Mouse (Mus musculus): Measurements from ENCODE around the gene Bcam. TPM values are rescaled to one million over a fixed set of nuclear protein-coding genes. Genes with fewer than 3 reads are reported as not detected.
"Not testable (repeated sequence)": the region's sequence is repeated elsewhere in the genome, so short reads cannot be mapped to it uniquely, and the experiment has no call there.

Gene Bcam
- polyA plus RNA-seq, 1 experiment = 829 TPM

- TF ChIP-seq CTCF (IDR thresholded peaks at IDR 0.05; ENCODE audit: insufficient read depth, low read length) = no peak
- no peak for TF ChIP-seq POLR2A (IDR thresholded peaks at IDR 0.05; ENCODE audit: borderline replicate concordance, extremely low read depth, low read depth, low read length)
- WGBS = 51% methylated on average over 27 of the region's 27 CpGs
- H3K4me1 ChIP-seq (ENCODE audit: control insufficient read depth, insufficient read depth, low read length) = no peaks in the 10 kb centered on the region
- H3K4me3 ChIP-seq (replicated peaks; ENCODE audit: extremely low read depth, low read depth, low read length) = no peak overlapping the region
- DNase-seq = no peak
Observed at GRCm38 (mm10) chr7:19809369-19809768, 38.6 kb upstream of the Bcam start.

GRCm38 (mm10) chr7:19806356-19806969, 35.6 kb upstream of the Bcam start:
- TF ChIP-seq POLR2A (IDR thresholded peaks at IDR 0.05; ENCODE audit: borderline replicate concordance, extremely low read depth, low read depth, low read length) = no peak
- TF ChIP-seq CTCF (IDR thresholded peaks at IDR 0.05; ENCODE audit: insufficient read depth, low read length) = no peak
- DNase-seq = no peak
- WGBS = 85% methylated on average over 8 of the region's 8 CpGs
- Histone ChIP-seq H3K4me1 (ENCODE audit: control insufficient read depth, insufficient read depth, low read length) (no peaks in the 10 kb centered on the region), H3K4me3 (replicated peaks; ENCODE audit: extremely low read depth, low read depth, low read length) (no peak overlapping the region)

- 18% methylated on average over 7 of the region's 7 CpGs for WGBS
- Histone ChIP-seq H3K4me1 (ENCODE audit: control insufficient read depth, insufficient read depth, low read length) (no peaks in the 10 kb centered on the region), H3K4me3 (replicated peaks; ENCODE audit: extremely low read depth, low read depth, low read length) (no peak overlapping the region)
- DNase-seq = peak; percentile 82
- TF ChIP-seq POLR2A (IDR thresholded peaks at IDR 0.05; ENCODE audit: borderline replicate concordance, extremely low read depth, low read depth, low read length) (no peak), CTCF (IDR thresholded peaks at IDR 0.05; ENCODE audit: insufficient read depth, low read length) (peak; percentile 99)
Observed at GRCm38 (mm10) chr7:19802995-19803394, 32.2 kb upstream of the Bcam start.

GRCm38 (mm10) chr7:19800764-19801163, 29.9 kb upstream of the Bcam start:
- TF ChIP-seq CTCF (IDR thresholded peaks at IDR 0.05; ENCODE audit: insufficient read depth, low read length) = peak; percentile 85
- no peak for TF ChIP-seq POLR2A (IDR thresholded peaks at IDR 0.05; ENCODE audit: borderline replicate concordance, extremely low read depth, low read depth, low read length)
- Histone ChIP-seq H3K4me1 (ENCODE audit: control insufficient read depth, insufficient read depth, low read length) (no peaks in the 10 kb centered on the region), H3K4me3 (replicated peaks; ENCODE audit: extremely low read depth, low read depth, low read length) (no peak overlapping the region)
- DNase-seq = peak; percentile 43
- 12% methylated on average over 2 of the region's 2 CpGs for WGBS

GRCm38 (mm10) chr7:19796697-19797588, 26.1 kb upstream of the Bcam start, which contains the start of gene Cblc:
Gene Cblc (minus strand): TSS chr7:19796809.
- TF ChIP-seq CTCF (IDR thresholded peaks at IDR 0.05; ENCODE audit: insufficient read depth, low read length) (peak; percentile 75), POLR2A (IDR thresholded peaks at IDR 0.05; ENCODE audit: borderline replicate concordance, extremely low read depth, low read depth, low read length) (peak; percentile 60; the same call in 1 of the 2 replicates)
- Histone ChIP-seq H3K4me3 (replicated peaks; ENCODE audit: extremely low read depth, low read depth, low read length) (peak within 1 kb of the TSS; percentile 46), H3K4me1 (ENCODE audit: control insufficient read depth, insufficient read depth, low read length) (no peaks in the 10 kb centered on the region)
- 5% methylated on average over 32 of the region's 32 CpGs for WGBS
- peak; percentile 92 for DNase-seq

- Histone ChIP-seq H3K4me3 (replicated peaks; ENCODE audit: extremely low read depth, low read depth, low read length) (peak overlapping the region; percentile 46), H3K4me1 (ENCODE audit: control insufficient read depth, insufficient read depth, low read length) (no peaks in the 10 kb centered on the region)
- WGBS = 12% methylated on average over 18 of the region's 18 CpGs
- TF ChIP-seq CTCF (IDR thresholded peaks at IDR 0.05; ENCODE audit: insufficient read depth, low read length) = no peak
- TF ChIP-seq POLR2A (IDR thresholded peaks at IDR 0.05; ENCODE audit: borderline replicate concordance, extremely low read depth, low read depth, low read length) = no peak
- DNase-seq = no peak
Observed at GRCm38 (mm10) chr7:19796254-19796653, 25.4 kb upstream of the Bcam start.

- no peaks in the 10 kb centered on the region for H3K4me1 ChIP-seq (ENCODE audit: control insufficient read depth, insufficient read depth, low read length)
- TF ChIP-seq POLR2A (IDR thresholded peaks at IDR 0.05; ENCODE audit: borderline replicate concordance, extremely low read depth, low read depth, low read length) = no peak
- TF ChIP-seq CTCF (IDR thresholded peaks at IDR 0.05; ENCODE audit: insufficient read depth, low read length) = no peak
- no peak overlapping the region for H3K4me3 ChIP-seq (replicated peaks; ENCODE audit: extremely low read depth, low read depth, low read length)
- DNase-seq = no peak
- WGBS = 58% methylated on average over 2 of the region's 2 CpGs
Observed at GRCm38 (mm10) chr7:19795236-19795635, 24.4 kb upstream of the Bcam start.

GRCm38 (mm10) chr7:19792701-19793630, 22.1 kb upstream of the Bcam start:
- H3K4me3 ChIP-seq (replicated peaks; ENCODE audit: extremely low read depth, low read depth, low read length) = no peak overlapping the region
- 0 out of 2 replicates have a peak, but pooled peaks cover 2% of the 10 kb centered on the region for H3K4me1 ChIP-seq (ENCODE audit: control insufficient read depth, insufficient read depth, low read length)
- TF ChIP-seq POLR2A (IDR thresholded peaks at IDR 0.05; ENCODE audit: borderline replicate concordance, extremely low read depth, low read depth, low read length) = no peak
- TF ChIP-seq CTCF (IDR thresholded peaks at IDR 0.05; ENCODE audit: insufficient read depth, low read length) = no peak
- 66% methylated on average over 19 of the region's 19 CpGs for WGBS
- no peak for DNase-seq

GRCm38 (mm10) chr7:19791504-19791903, 20.7 kb upstream of the Bcam start:
- H3K4me1 ChIP-seq (ENCODE audit: control insufficient read depth, insufficient read depth, low read length); DNase-seq; H3K4me3 ChIP-seq (replicated peaks; ENCODE audit: extremely low read depth, low read depth, low read length): not testable (repeated sequence)
- WGBS = 92% methylated on average over 2 of the region's 2 CpGs
